Mouse (Mus musculus) limb, embryonic 14.5 days (tissue): ENCODE data around the gene Cped1. TPM values are rescaled to one million over a fixed set of nuclear protein-coding genes. Genes with fewer than 3 reads are reported as not detected.

Experiments used
- ATAC-seq: fragments of 200-750 bp; cut with Nextera tagmentation; 2 replicates; pipeline ENCODE4 v1.8.0; 2017; ENCODE audit warnings: low read depth, moderate number of reproducible peaks, moderate TSS enrichment; ENCODE audit not compliant: low FRiP score
- DNase-seq: peaks from one replicate; pipeline ENCODE4 v3.0.0-alpha.2; 2015; ENCODE audit warnings: low spot score
- H3K27ac ChIP-seq: fragments of 300-500 bp; sonication (generic); replicated peaks from 2 replicates; pipeline ENCODE4 v1.5.1; 2014; ENCODE audit warnings: low read depth, mild to moderate bottlenecking, low read length, moderate library complexity, mixed read lengths
- H3K27me3 ChIP-seq: fragments of 300-500 bp; sonication (generic); 2 replicates; pipeline ENCODE4 v1.6.1; 2014; ENCODE audit warnings: low read length, mixed read lengths; ENCODE audit not compliant: control insufficient read depth, insufficient read depth
- H3K36me3 ChIP-seq: fragments of 300-500 bp; sonication (generic); 2 replicates; pipeline ENCODE4 v1.6.1; 2014; ENCODE audit warnings: mild to moderate bottlenecking, low read length, moderate library complexity, mixed read lengths; ENCODE audit not compliant: control insufficient read depth, insufficient read depth
- H3K4me1 ChIP-seq: fragments of 300-500 bp; sonication (generic); 2 replicates; pipeline ENCODE4 v1.6.1; 2014; ENCODE audit warnings: antibody characterized with exemption, low read length, mixed read lengths; ENCODE audit not compliant: control insufficient read depth, insufficient read depth
- H3K4me2 ChIP-seq: fragments of 300-500 bp; sonication (generic); replicated peaks from 2 replicates; pipeline ENCODE4 v1.6.1; 2014; ENCODE audit warnings: low read depth, mild to moderate bottlenecking, low read length, moderate library complexity; ENCODE audit not compliant: severe bottlenecking
- H3K4me3 ChIP-seq: fragments of 300-500 bp; sonication (generic); replicated peaks from 2 replicates; pipeline ENCODE4 v1.5.1; 2014; ENCODE audit warnings: low read length
- H3K9ac ChIP-seq: fragments of 300-500 bp; sonication (generic); 2 replicates; pipeline ENCODE4 v1.6.1; 2014; ENCODE audit warnings: mild to moderate bottlenecking, low read depth, low read length, moderate library complexity; ENCODE audit not compliant: severe bottlenecking
- H3K9me3 ChIP-seq: fragments of 300-500 bp; sonication (generic); 2 replicates; pipeline ENCODE4 v1.6.1; 2016; ENCODE audit warnings: low read length; ENCODE audit not compliant: control insufficient read depth
- POLR2A ChIP-seq: fragments of 200-500 bp; IDR thresholded peaks from 2 replicates; pipeline ENCODE4 v1.8.0; 2012; ENCODE audit warnings: inconsistent platforms, mild to moderate bottlenecking, moderate library complexity, borderline replicate concordance; ENCODE audit not compliant: insufficient read depth, insufficient read length; ENCODE audit errors: extremely low read depth
- WGBS: fragments of 180-500 bp; shearing (Covaris S2); extraction: QIAGEN DNeasy Blood & Tissue Kit; methylation state at CpG from one replicate; pipeline ENCODE4 v1.1.7; 2014; 5-methylcytosine and 5-hydroxymethylcytosine counted together
- polyA plus RNA-seq, 2 experiments: library from polyadenylated mRNA; depleted of rRNA in 1 of 2; stranded (reverse) in 1 of 2; unstranded in 1 of 2; fragments of >200 nt; fragmentation: Nextera tagmentation in 1 of 2; extraction: Ambion mirVana in 1 of 2; gene quantifications; 2 replicates each; pipeline versions ENCODE4 v1.2.1 to v1.2.3; 2012 to 2014

Gene Cped1
- polyA plus RNA-seq, 2 experiments, result 31.0 to 44.3 TPM

GRCm38 (mm10) chr6:22293922-22294321 is 308.2 kb downstream of the Cped1 start:
- H3K27me3 ChIP-seq, result peaks cover 9% of the 10 kb centered on the region
- no peak overlapping the region for H3K27ac ChIP-seq
- TF ChIP-seq POLR2A, result no peak
- DNase-seq (no peak), ATAC-seq (no peak)
- H3K4me3 ChIP-seq, result no peak overlapping the region
- H3K36me3 ChIP-seq, result no peaks in the 10 kb centered on the region
- H3K4me1 ChIP-seq, result peaks cover 6% of the 10 kb centered on the region
- H3K9me3 ChIP-seq, result no peaks in the 10 kb centered on the region
- 58% methylated on average over 3 of the region's 3 CpGs for WGBS
- H3K4me2 ChIP-seq, result no peak overlapping the region
- H3K9ac ChIP-seq, result no peak overlapping the region

GRCm38 (mm10) chr6:22297028-22297427 is 311.3 kb downstream of the Cped1 start:
- Histone ChIP-seq H3K9me3 (no peaks in the 10 kb centered on the region), H3K4me2 (no peak overlapping the region), H3K36me3 (no peaks in the 10 kb centered on the region), H3K9ac (no peak overlapping the region), H3K27ac (no peak overlapping the region), H3K4me3 (no peak overlapping the region), H3K27me3 (no peaks in the 10 kb centered on the region), H3K4me1 (no peaks in the 10 kb centered on the region)
- DNase-seq, result no peak
- no peak for ATAC-seq
- TF ChIP-seq POLR2A, result no peak
- WGBS, result 66% methylated on average over 6 of the region's 6 CpGs

GRCm38 (mm10) chr6:22298059-22298458 is 312.3 kb downstream of the Cped1 start:
- no peak overlapping the region for H3K27ac ChIP-seq
- DNase-seq (no peak), ATAC-seq (no peak)
- peaks cover 2% of the 10 kb centered on the region; the same call in 1 of the 2 replicates for H3K36me3 ChIP-seq
- no peaks in the 10 kb centered on the region for H3K4me1 ChIP-seq
- H3K9ac ChIP-seq, result no peak overlapping the region
- no peak overlapping the region for H3K4me2 ChIP-seq
- H3K27me3 ChIP-seq, result no peaks in the 10 kb centered on the region
- no peaks in the 10 kb centered on the region for H3K9me3 ChIP-seq
- no peak for TF ChIP-seq POLR2A
- H3K4me3 ChIP-seq, result no peak overlapping the region
- WGBS, result 52% methylated on average over 14 of the region's 14 CpGs

Other genes with a start within 250 kb of the Cped1 start
- gene Tspan12, start 133.4 kb upstream of the Cped1 start, polyA plus RNA-seq (2012; rRNA removed), result 10.2 and 10.5 TPM in 2 replicates
- gene Tspan12, start 133.4 kb upstream of the Cped1 start, polyA plus RNA-seq (2014; fragmentation: Nextera tagmentation; extraction: Ambion mirVana), result 34.0 and 39.6 TPM in 2 replicates
- 19.8 and 25.3 TPM in 2 replicates for gene Ing3, start 36.3 kb upstream of the Cped1 start, polyA plus RNA-seq (2012; rRNA removed)
- gene Ing3, start 36.3 kb upstream of the Cped1 start, polyA plus RNA-seq (2014; fragmentation: Nextera tagmentation; extraction: Ambion mirVana), result 52.2 and 54.5 TPM in 2 replicates